Mouse (Mus musculus): ENCODE measurements around the gene Ttc13. TPM values are rescaled to one million over a fixed set of nuclear protein-coding genes. Genes with fewer than 3 reads are reported as not detected.

Ttc13 gene
- polyA plus RNA-seq, 1 experiment = 16.4 TPM

DNA sequence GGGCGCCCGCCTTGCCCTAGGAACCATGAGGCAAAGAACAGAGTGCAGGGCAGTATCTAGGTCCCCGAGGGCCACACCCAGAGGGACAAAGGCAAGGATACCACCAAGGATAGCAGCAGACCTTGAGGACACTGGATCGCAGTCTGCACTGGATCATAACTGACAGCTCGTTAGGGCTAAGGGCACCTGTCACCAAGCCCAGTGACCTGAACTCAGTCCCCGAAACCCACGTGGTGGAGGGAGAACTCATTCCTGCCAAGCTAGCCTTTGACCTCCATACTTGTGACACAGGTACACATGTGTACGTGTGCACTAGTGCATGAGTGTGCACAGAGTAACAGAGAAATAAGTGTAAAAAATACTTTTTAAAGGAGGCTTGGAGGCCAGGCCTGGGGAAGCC, 6.0 kb downstream of the Ttc13 start:
- no peak for TF ChIP-seq CTCF (IDR thresholded peaks at IDR 0.05; ENCODE audit: insufficient read depth, low read length)
- TF ChIP-seq POLR2A (IDR thresholded peaks at IDR 0.05; ENCODE audit: borderline replicate concordance, extremely low read depth, low read depth, low read length) = no peak
- Histone ChIP-seq H3K4me3 (replicated peaks; ENCODE audit: extremely low read depth, low read depth, low read length) (no peak overlapping the region), H3K4me1 (ENCODE audit: control insufficient read depth, insufficient read depth, low read length) (peaks cover 3% of the 10 kb centered on the region; the same call in 1 of the 2 replicates)
- 81% methylated on average over 8 of the region's 8 CpGs for WGBS
- DNase-seq = no peak

DNA sequence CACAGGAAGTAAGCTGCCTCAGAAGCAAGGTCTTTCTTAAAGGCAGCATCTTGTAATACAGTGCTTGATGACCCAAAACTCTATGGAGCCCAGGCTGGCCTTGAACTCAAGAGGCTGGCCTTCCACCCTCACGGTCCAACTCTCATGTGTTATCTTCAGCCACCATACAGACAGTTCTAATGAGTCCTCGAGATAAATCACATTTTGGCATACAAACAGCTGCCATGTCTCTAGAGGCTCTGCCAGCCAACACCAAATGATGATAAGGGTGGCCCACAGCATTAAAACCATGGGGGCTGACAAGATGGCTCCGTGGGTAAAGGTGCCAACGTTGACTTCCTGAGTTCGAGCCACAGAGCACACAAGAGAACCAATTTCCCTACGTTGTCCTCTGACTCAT, 8.6 kb downstream of the Ttc13 start:
- H3K4me3 ChIP-seq (replicated peaks; ENCODE audit: extremely low read depth, low read depth, low read length) = no peak overlapping the region
- TF ChIP-seq POLR2A (IDR thresholded peaks at IDR 0.05; ENCODE audit: borderline replicate concordance, extremely low read depth, low read depth, low read length) (no peak), CTCF (IDR thresholded peaks at IDR 0.05; ENCODE audit: insufficient read depth, low read length) (no peak)
- WGBS = 86% methylated on average over 6 of the region's 6 CpGs
- no peak for DNase-seq
- H3K4me1 ChIP-seq (ENCODE audit: control insufficient read depth, insufficient read depth, low read length) = no peaks in the 10 kb centered on the region

- TF ChIP-seq CTCF (IDR thresholded peaks at IDR 0.05; ENCODE audit: insufficient read depth, low read length) = no peak
- no peak for TF ChIP-seq POLR2A (IDR thresholded peaks at IDR 0.05; ENCODE audit: borderline replicate concordance, extremely low read depth, low read depth, low read length)
- WGBS = 98% methylated on average over 8 of the region's 8 CpGs
- Histone ChIP-seq H3K4me3 (replicated peaks; ENCODE audit: extremely low read depth, low read depth, low read length) (no peak overlapping the region), H3K4me1 (ENCODE audit: control insufficient read depth, insufficient read depth, low read length) (no peaks in the 10 kb centered on the region)
- no peak for DNase-seq
Observed at GRCm38 (mm10) chr8:124705823-124706222, 16.0 kb downstream of the Ttc13 start.

DNA sequence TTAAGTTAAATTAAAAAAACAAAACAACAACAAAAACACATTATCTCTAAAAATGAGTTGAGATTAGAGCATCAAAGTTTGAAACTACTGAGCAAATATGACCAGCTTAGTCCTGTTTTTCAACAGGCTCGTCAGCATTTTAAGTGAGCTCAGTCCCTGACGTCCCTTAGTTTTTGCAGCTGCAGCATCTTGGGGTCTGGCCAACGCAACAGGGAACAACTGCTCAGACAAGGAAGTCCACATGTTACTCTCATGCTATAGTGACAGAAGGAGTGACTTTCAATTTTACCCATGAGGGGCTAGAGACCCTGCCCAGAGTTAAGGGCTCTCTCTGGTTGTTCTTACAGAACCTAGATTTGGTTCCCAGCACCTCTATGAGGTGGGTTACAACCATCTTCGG, 17.4 kb downstream of the Ttc13 start:
- Histone ChIP-seq H3K4me1 (ENCODE audit: control insufficient read depth, insufficient read depth, low read length) (0 out of 2 replicates have a peak, but pooled peaks cover 2% of the 10 kb centered on the region), H3K4me3 (replicated peaks; ENCODE audit: extremely low read depth, low read depth, low read length) (no peak overlapping the region)
- WGBS = 79% methylated on average over 4 of the region's 4 CpGs
- TF ChIP-seq CTCF (IDR thresholded peaks at IDR 0.05; ENCODE audit: insufficient read depth, low read length) (no peak), POLR2A (IDR thresholded peaks at IDR 0.05; ENCODE audit: borderline replicate concordance, extremely low read depth, low read depth, low read length) (no peak)
- no peak for DNase-seq

- H3K4me3 ChIP-seq (replicated peaks; ENCODE audit: extremely low read depth, low read depth, low read length) = no peak overlapping the region
- TF ChIP-seq POLR2A (IDR thresholded peaks at IDR 0.05; ENCODE audit: borderline replicate concordance, extremely low read depth, low read depth, low read length) (no peak), CTCF (IDR thresholded peaks at IDR 0.05; ENCODE audit: insufficient read depth, low read length) (no peak)
- no peak for DNase-seq
- 0 out of 2 replicates have a peak, but pooled peaks cover 2% of the 10 kb centered on the region for H3K4me1 ChIP-seq (ENCODE audit: control insufficient read depth, insufficient read depth, low read length)
- 42% methylated on average over 4 of the region's 4 CpGs for WGBS
Observed at GRCm38 (mm10) chr8:124703526-124703925, 18.3 kb downstream of the Ttc13 start.

GRCm38 (mm10) chr8:124702183-124702582, 19.6 kb downstream of the Ttc13 start:
- 68% methylated on average over 3 of the region's 3 CpGs for WGBS
- no peak for TF ChIP-seq POLR2A (IDR thresholded peaks at IDR 0.05; ENCODE audit: borderline replicate concordance, extremely low read depth, low read depth, low read length)
- TF ChIP-seq CTCF (IDR thresholded peaks at IDR 0.05; ENCODE audit: insufficient read depth, low read length) = no peak
- no peak for DNase-seq
- H3K4me3 ChIP-seq (replicated peaks; ENCODE audit: extremely low read depth, low read depth, low read length) = no peak overlapping the region
- H3K4me1 ChIP-seq (ENCODE audit: control insufficient read depth, insufficient read depth, low read length) = 0 out of 2 replicates have a peak, but pooled peaks cover 5% of the 10 kb centered on the region

DNA sequence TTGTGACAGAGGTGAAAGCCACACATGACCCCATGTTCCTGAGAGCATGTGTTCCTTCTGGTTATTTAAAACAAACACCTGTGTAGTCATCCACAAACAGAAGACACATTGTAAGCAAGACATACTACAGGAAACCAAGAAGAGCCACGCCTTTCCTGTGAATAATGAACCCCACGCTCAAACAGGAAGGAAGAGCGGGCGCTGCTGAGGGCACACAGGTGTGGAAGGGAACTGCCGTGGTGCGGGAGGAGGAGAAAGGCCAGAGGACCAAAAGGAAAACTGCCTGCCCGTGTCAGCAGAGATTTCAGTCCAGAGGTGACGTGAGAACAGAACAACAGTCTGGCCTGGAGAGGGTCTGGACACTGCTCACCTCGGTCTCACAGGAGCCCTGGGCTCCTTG, 20.8 kb downstream of the Ttc13 start:
- Histone ChIP-seq H3K4me3 (replicated peaks; ENCODE audit: extremely low read depth, low read depth, low read length) (no peak overlapping the region), H3K4me1 (ENCODE audit: control insufficient read depth, insufficient read depth, low read length) (0 out of 2 replicates have a peak, but pooled peaks cover 5% of the 10 kb centered on the region)
- 45% methylated on average over 9 of the region's 9 CpGs for WGBS
- TF ChIP-seq POLR2A (IDR thresholded peaks at IDR 0.05; ENCODE audit: borderline replicate concordance, extremely low read depth, low read depth, low read length) (no peak), CTCF (IDR thresholded peaks at IDR 0.05; ENCODE audit: insufficient read depth, low read length) (no peak)
- DNase-seq = no peak

- 0 out of 2 replicates have a peak, but pooled peaks cover 5% of the 10 kb centered on the region for H3K4me1 ChIP-seq (ENCODE audit: control insufficient read depth, insufficient read depth, low read length)
- H3K4me3 ChIP-seq (replicated peaks; ENCODE audit: extremely low read depth, low read depth, low read length) = no peak overlapping the region
- TF ChIP-seq POLR2A (IDR thresholded peaks at IDR 0.05; ENCODE audit: borderline replicate concordance, extremely low read depth, low read depth, low read length) (no peak), CTCF (IDR thresholded peaks at IDR 0.05; ENCODE audit: insufficient read depth, low read length) (no peak)
- no peak for DNase-seq
- WGBS = 90% methylated on average over 5 of the region's 5 CpGs
Observed at GRCm38 (mm10) chr8:124700271-124700670, 21.5 kb downstream of the Ttc13 start.

GRCm38 (mm10) chr8:124695424-124696100, 26.2 kb downstream of the Ttc13 start:
- no peak for DNase-seq
- Histone ChIP-seq H3K4me1 (ENCODE audit: control insufficient read depth, insufficient read depth, low read length) (0 out of 2 replicates have a peak, but pooled peaks cover 5% of the 10 kb centered on the region), H3K4me3 (replicated peaks; ENCODE audit: extremely low read depth, low read depth, low read length) (no peak overlapping the region)
- WGBS = 94% methylated on average over 22 of the region's 22 CpGs
- TF ChIP-seq POLR2A (IDR thresholded peaks at IDR 0.05; ENCODE audit: borderline replicate concordance, extremely low read depth, low read depth, low read length) (no peak), CTCF (IDR thresholded peaks at IDR 0.05; ENCODE audit: insufficient read depth, low read length) (no peak)

- peak; percentile 31 for DNase-seq
Observed at GRCm38 (mm10) chr8:124691706-124692105, 30.1 kb downstream of the Ttc13 start.

More at GRCm38 (mm10) chr8:124691706-124692105, 30.1 kb downstream of the Ttc13 start:
- WGBS = 82% methylated on average over 4 of the region's 4 CpGs
- H3K4me3 ChIP-seq (replicated peaks; ENCODE audit: extremely low read depth, low read depth, low read length) = no peak overlapping the region
- TF ChIP-seq POLR2A (IDR thresholded peaks at IDR 0.05; ENCODE audit: borderline replicate concordance, extremely low read depth, low read depth, low read length) = no peak
- TF ChIP-seq CTCF (IDR thresholded peaks at IDR 0.05; ENCODE audit: insufficient read depth, low read length) = no peak
- H3K4me1 ChIP-seq (ENCODE audit: control insufficient read depth, insufficient read depth, low read length) = no peaks in the 10 kb centered on the region

Measured in lung, adult 2 months (tissue).